Mouse (Mus musculus) myocyte (in vitro differentiated cells): ENCODE results near the gene Gm11127.
"Not testable (repeated sequence)": the region's sequence is repeated elsewhere in the genome, so short reads cannot be mapped to it uniquely, and the experiment has no call there.

Experiments
- CEBPB ChIP-seq: IDR thresholded peaks from 2 replicates; pipeline ENCODE4 v1.6.1; 2011; ENCODE audit warnings: mild to moderate bottlenecking, moderate library complexity; ENCODE audit not compliant: poor library complexity, insufficient read depth, severe bottlenecking
- E2F4 ChIP-seq: IDR thresholded peaks from one replicate; pipeline ENCODE4 v1.6.1; 2011; ENCODE audit warnings: mild to moderate bottlenecking, control low read depth, moderate library complexity; ENCODE audit not compliant: insufficient read depth
- MAX ChIP-seq: IDR thresholded peaks from one replicate; pipeline ENCODE4 v1.6.1; 2011; ENCODE audit warnings: low read depth, mild to moderate bottlenecking, control low read depth
- MYOD1 ChIP-seq, 3 experiments: IDR thresholded peaks; one replicate each; pipeline ENCODE4 v1.6.1; 2011; ENCODE audit warnings: control low read depth in 2 of 3, low read depth in 2 of 3, mild to moderate bottlenecking in 2 of 3, moderate library complexity in 1 of 3; ENCODE audit not compliant: insufficient read length in 2 of 3, control insufficient read depth in 1 of 3
- MYOG ChIP-seq, 3 experiments: IDR thresholded peaks; one replicate each; pipeline ENCODE4 v1.6.1; 2011; ENCODE audit warnings: control low read depth in 2 of 3, low read depth in 2 of 3, mild to moderate bottlenecking in 2 of 3; ENCODE audit not compliant: insufficient read length in 2 of 3, control insufficient read depth in 1 of 3, insufficient read depth in 1 of 3
- POLR2A ChIP-seq: IDR thresholded peaks from one replicate; pipeline ENCODE4 v1.6.1; 2011; ENCODE audit warnings: low read depth, mild to moderate bottlenecking, control low read depth, moderate library complexity; ENCODE audit not compliant: insufficient read length
- POLR2AphosphoS2 ChIP-seq: IDR thresholded peaks from one replicate; pipeline ENCODE4 v1.6.1; 2011; ENCODE audit warnings: low read depth, control low read depth; ENCODE audit not compliant: insufficient read length
- REST ChIP-seq: IDR thresholded peaks from one replicate; pipeline ENCODE4 v1.6.1; 2011; ENCODE audit warnings: mild to moderate bottlenecking, control low read depth, moderate library complexity; ENCODE audit not compliant: insufficient read depth, insufficient read length
- SRF ChIP-seq: IDR thresholded peaks from one replicate; pipeline ENCODE4 v1.6.1; 2011; ENCODE audit warnings: low read depth; ENCODE audit not compliant: control insufficient read depth, insufficient read length
- TCF12 ChIP-seq: IDR thresholded peaks from one replicate; pipeline ENCODE4 v1.6.1; 2011; ENCODE audit warnings: mild to moderate bottlenecking, control low read depth; ENCODE audit not compliant: poor library complexity, insufficient read depth, severe bottlenecking
- USF1 ChIP-seq: IDR thresholded peaks from one replicate; pipeline ENCODE4 v1.6.1; 2011; ENCODE audit warnings: low read depth, mild to moderate bottlenecking, control low read depth, moderate library complexity

DNA sequence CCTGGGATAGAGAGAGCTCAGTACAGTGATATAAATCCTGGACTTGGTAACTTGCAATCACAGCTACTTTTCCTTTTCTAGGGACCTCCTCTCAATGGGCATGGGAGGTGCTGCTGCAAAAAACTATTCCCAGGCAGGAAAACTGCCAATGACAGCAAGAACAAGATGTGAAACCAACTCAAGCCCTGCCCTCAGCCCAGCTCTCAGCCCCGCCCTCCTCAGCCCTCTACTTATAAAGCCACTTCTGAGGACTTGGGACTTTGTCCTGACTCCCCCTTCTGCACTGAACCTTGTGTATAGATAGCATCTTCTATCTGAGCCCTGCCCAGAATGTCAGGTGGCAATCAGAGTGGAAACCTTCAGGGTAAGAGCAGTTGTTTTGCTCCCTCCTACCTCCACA lies at the start of gene Gm11127:
- not testable (repeated sequence) for TF ChIP-seq POLR2A; SRF; POLR2AphosphoS2; MAX; CEBPB; MYOG (IDR thresholded peaks at IDR 0.05; ENCODE audit: control insufficient read depth in 1 of 3, insufficient read depth in 1 of 3, insufficient read length in 2 of 3, low read depth in 2 of 3); MYOD1 (IDR thresholded peaks at IDR 0.05; ENCODE audit: control insufficient read depth in 1 of 3, insufficient read length in 2 of 3, low read depth in 2 of 3); E2F4; USF1; TCF12; REST
